Mouse (Mus musculus): Measurements from ENCODE around the gene Vars.
"Not testable (repeated sequence)": the region's sequence is repeated elsewhere in the genome, so short reads cannot be mapped to it uniquely, and the experiment has no call there.

The Vars gene
- long read RNA-seq, experiment 1, full-length matches to known transcripts, result 15 of 22 reads
- long read RNA-seq, experiment 1, partial matches to known transcripts, result 5 of 22 reads
- long read RNA-seq, experiment 1, other reads (novel, unspliced or antisense), result 2 of 22 reads
- long read RNA-seq, experiment 2, full-length matches to known transcripts, result 6 of 24 reads
- long read RNA-seq, experiment 2, partial matches to known transcripts, result 17 of 24 reads
- long read RNA-seq, experiment 2, other reads (novel, unspliced or antisense), result 1 of 24 reads

GRCm38 (mm10) chr17:35000717-35001451, at the start of gene Vars:
TSS of gene Vars (plus strand) at chr17:35000987.
- intact Hi-C loops (cut with DNase I), result no loop called here

DNA sequence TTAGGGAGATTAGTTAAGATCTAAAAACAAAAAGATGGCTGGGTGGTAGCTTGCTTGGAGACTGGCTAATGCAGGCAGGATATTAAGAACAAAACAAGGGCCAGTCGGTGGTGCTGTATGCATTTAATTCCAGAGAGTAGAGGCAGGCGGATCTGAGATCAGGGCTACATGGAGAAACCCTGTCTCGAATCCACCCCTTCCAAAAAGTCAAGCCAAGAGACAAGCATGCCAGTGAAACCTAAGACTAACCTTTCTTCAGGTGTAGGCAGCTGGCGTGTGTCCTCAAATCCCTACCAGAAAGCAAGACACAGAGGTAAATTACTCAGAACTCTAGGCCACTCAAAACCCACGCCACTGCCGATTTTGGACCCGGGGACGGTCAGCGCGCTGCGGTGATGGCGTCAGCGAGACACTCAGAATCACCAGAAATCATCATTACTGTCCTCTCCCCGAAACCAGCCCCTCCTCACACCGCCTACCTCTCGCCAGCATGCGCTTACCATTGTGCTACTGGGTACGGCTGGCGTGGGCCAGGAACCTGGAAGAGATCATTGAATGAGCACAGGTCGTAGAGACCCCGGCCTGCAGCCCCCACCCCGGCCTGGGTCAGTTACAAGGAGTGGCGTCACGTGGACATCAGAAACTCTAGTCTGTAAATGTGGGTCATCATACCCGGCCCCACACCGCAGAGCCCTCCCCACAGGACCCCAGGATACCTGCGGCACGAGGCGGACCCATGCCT, 49.0 kb upstream of the Vars start:
- intact Hi-C loops (cut with DNase I), result loop anchor here (2.0 kb wide), 1 partner anchor 29 kb away; the partner anchor contains the start of gene Lsm2

GRCm38 (mm10) chr17:34952378-34953040, 48.3 kb upstream of the Vars start:
- intact Hi-C loops (cut with DNase I), result loop anchor here (2.0 kb wide), 1 partner anchor 28 kb away; the partner anchor contains the start of gene Lsm2

- intact Hi-C loops (cut with DNase I), result loop anchor here (2.0 kb wide), 1 partner anchor 28 kb away; the partner anchor contains the start of gene Lsm2
Observed at GRCm38 (mm10) chr17:34953258-34953657, 47.5 kb upstream of the Vars start.

DNA sequence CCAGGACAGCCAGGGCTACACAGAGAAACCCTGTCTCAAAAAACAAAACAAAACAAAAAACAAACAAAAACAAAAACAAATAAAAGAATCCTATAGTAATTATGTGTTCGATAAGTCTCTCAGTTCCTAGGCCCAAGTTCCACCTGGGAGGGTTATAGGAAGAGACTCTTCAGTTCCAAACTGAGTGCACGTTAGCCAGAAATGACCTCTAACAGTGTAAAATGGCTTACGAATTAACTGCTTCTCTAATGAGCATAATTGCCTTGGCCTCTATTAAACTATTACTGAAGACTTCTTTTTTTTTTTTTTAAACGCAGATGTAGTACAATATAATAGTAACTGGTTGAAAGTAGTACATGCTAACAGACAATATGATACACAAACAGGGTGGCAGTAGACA, 46.9 kb upstream of the Vars start:
- intact Hi-C loops (cut with DNase I), result loop anchor here (2.0 kb wide), 1 partner anchor 27 kb away; the partner anchor contains the start of gene Lsm2

DNA sequence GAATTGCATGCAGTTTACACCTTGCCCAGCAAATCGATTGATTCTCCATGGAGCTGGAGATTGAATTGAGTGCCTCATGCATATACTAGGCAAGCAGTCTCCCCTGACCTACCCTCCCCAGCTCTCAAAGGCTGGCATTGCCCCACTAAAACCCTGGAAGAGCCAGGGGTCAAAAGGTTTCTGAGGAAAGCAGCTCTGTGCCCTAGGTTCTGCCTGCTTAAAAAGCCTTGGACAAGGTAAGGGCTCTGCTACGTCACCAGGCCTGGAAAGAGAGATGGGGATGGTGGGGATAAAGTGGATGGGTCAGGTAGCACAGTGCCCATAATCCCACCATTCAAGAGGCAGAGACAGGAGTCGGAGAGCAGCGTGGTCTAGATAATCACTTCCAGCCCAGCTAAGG, 46.0 kb upstream of the Vars start:
- intact Hi-C loops (cut with DNase I), result no loop called here

DNA sequence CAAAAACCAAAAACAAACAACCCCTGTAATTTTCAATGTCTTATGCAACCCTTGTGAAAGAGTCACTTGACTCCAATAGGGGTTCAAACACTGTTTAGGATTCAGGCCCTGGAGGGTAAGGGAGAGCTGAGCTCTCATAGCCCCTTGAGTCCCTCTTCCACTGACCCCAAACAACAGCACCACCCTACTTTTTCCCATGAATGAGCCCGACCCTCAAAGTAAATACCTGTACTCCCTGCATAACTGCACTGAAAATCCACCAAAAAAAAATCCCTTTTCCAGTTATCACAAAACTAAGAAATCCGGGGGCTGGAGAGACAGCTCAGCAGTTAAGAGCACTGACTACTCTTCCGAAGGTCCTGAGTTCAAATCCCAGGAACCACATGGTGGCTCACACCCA, 44.9 kb upstream of the Vars start:
- intact Hi-C loops (cut with DNase I), result no loop called here

- intact Hi-C loops (cut with DNase I), result no loop called here
Observed at GRCm38 (mm10) chr17:34956340-34956739, 44.4 kb upstream of the Vars start.

- intact Hi-C loops (cut with DNase I), result not testable (repeated sequence)
Observed at GRCm38 (mm10) chr17:34957291-34957690, 43.5 kb upstream of the Vars start.

DNA sequence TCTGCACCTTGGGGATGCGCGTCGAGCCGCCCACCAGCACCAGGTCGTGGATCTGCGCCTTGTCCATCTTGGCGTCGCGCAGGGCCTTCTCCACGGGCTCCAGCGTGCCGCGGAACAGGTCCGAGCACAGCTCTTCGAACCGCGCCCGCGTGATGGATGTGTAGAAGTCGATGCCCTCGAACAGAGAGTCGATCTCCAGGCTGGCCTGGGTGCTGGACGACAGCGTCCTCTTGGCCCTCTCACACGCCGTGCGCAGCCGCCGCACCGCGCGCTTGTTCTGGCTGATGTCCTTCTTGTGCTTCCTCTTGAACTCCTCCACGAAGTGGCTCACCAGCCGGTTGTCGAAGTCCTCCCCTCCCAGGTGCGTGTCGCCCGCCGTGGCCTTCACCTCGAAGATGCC, 42.8 kb upstream of the Vars start:
- intact Hi-C loops (cut with DNase I), result not testable (repeated sequence)

- intact Hi-C loops (cut with DNase I), result not testable (repeated sequence)
Observed at GRCm38 (mm10) chr17:34958734-34959129, 42.1 kb upstream of the Vars start.

DNA sequence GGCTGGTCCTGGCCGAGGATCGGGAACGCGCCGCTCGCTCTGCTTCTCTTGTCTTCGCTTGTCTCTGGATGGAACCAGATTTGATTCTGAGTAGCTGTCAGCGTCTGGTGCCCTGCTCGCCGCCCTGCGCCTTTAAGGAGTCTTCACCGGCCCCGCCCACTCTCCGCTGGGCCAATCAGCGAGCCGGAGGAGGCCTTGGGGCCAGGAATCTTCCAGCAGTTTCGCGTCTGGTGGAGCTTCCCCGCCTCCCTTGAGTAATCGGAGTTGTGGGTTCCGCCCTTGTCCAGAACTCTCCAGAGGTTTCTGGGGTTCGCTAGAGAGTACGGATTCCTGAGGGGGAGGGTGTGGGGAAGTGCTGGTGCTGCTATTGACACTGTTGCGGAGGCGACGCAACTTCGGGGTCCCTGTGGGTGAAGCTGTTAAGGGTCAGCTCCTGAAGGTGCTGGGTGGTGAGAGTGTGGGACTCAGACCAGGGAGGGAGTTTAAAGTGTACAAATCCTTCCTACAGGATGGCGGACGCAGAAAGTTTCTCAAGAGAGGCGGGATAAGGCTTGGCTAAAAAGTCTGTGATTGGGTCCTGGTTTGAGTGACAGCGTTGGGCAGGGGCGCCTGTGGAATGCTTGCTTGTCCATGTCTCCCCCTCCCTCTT, 41.5 kb upstream of the Vars start, which contains the start of gene Hspa1b:
Gene Hspa1b, minus strand, starts transcription at position 109 of the 649 bp plus-strand sequence.
- intact Hi-C loops (cut with DNase I), result not testable (repeated sequence)

DNA sequence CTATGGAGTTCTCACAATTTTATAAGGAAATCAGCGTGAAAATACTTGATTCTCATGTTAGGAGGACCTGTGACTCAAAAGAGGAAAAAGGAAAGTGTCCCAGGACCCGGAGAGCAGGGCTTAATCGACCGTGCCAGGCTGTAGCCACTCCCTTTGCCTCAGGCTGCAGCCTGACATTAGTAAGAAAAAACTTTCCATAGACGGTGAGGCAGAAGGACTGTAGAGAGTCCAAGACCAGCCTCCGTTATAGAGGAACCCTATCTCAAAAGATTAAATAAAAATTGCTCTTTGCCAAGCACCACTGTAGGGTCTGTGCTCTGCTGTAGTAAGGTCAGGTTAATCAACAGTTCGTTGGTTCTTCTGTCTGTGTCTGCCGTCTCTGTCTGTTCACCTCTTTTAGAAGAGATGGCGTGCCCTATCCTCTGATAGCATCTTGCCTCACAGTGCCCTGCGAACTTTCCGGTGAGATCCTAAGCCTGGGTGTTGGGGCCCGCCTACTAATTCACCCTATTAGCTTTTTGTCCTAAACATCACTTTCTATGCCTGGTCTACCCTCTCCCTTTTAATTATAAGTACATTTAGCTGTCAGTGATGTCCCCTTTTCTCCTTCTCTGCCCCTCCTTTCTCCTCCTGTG, 40.8 kb upstream of the Vars start:
- intact Hi-C loops (cut with DNase I), result no loop called here

- intact Hi-C loops (cut with DNase I), result no loop called here
Observed at GRCm38 (mm10) chr17:34960702-34961493, 39.9 kb upstream of the Vars start.

DNA sequence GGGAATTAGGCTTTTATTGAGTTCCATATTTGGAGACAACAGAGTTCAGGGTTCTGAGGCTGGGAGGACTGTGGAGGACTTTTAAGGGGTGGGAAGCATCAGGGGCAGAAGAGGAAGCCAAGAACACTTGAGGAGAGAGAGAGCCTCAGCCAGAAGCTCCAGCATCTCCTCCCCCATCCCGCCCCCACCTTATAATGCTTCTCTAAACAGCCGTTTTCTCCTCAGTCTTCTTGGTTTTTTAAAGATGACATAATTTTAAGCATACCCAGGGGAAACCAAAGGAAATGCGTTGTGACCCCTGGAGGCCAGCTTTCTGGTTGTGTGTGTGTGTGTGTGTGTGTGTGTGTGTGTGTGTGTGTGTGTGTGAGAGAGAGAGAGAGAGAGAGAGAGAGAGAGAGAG, 38.7 kb upstream of the Vars start:
- intact Hi-C loops (cut with DNase I), result no loop called here

DNA sequence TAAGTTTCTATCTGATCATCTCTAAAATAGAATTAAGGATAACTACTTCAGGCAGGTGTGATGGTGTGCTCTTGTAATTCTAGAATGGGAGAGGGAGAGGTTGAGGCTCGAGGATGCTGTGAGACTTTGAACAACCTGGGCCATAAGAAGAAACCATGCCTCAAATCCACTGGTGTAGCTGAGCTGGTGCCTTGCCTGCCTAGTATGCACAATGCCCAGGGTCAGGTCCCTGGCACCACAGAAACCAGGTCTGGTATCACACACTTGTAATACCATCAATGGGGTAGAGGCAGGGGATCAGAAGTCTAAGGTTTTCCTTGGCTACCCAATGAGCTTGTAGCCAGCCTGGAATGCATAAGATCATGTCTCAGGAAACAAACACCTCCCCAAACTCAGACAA, 37.9 kb upstream of the Vars start:
- intact Hi-C loops (cut with DNase I), result no loop called here

DNA sequence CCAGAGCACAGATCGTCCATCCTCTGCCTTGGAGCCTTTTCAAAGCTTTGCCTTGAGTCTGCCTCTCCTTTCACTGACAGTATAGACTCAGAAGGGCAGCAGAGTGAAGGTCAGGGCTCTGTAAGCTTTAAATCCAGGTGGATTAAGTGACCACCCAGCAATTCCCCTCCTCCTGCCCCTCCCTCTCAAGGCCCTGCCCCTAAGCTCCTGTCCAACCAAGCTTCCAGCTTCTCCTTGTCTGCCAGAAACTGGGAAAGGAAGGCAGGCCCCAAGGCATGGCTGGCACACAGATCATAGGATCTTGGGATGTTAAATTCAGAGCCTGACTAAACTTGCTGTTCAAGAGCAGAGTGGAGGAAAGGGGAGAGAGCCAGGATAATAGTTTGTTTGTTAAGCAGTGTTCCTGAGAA, 36.1 kb upstream of the Vars start:
- intact Hi-C loops (cut with DNase I), result no loop called here

- intact Hi-C loops (cut with DNase I), result no loop called here
Observed at GRCm38 (mm10) chr17:34965627-34966026, 35.2 kb upstream of the Vars start.

DNA sequence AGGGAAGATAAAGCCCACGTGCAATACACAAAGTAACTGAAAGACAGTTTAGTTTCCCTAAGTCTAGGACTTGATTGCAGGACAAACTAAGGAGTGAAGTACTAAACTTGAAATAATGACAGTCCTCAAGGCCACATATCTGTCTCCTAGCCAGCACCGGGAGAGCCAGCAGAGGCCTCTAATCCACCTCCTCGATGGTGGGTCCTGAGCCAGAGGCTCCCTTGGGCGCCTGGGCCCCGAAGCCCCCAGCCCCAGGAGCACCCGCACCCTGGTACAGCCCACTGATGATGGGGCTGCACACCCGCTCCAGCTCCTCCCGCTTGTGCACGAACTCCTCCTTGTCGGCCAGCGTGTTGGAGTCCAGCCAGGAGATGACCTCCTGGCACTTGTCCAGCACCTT, 31.0 kb upstream of the Vars start, which contains the start of gene Gm20481:
Gene Gm20481, plus strand, starts transcription at position 91 of the 400 bp plus-strand sequence.
- intact Hi-C loops (cut with DNase I), result not testable (repeated sequence)
